Mouse (Mus musculus) MEL (cell line): ENCODE data around the gene Rgl1. TPM values are rescaled to one million over a fixed set of nuclear protein-coding genes. Genes with fewer than 3 reads are reported as not detected.

Experiments
- DNase-seq: peaks from one replicate; pipeline ENCODE4 v3.0.0; 2011; ENCODE audit warnings: low read depth, low spot score
- H3K27ac ChIP-seq: 2 replicates; pipeline ENCODE4 v1.5.1; 2012; ENCODE audit warnings: low read depth, mild to moderate bottlenecking, control low read depth, low read length, moderate library complexity; ENCODE audit not compliant: control insufficient read depth
- H3K27me3 ChIP-seq, 2 experiments: fragments of 150-350 bp in 1 of 2; sonication (generic) in 1 of 2; 2 replicates each; pipeline ENCODE4 v1.6.1; 2012; ENCODE audit warnings: low read length in 2 of 2, mild to moderate bottlenecking in 2 of 2, improper control_type of control experiment in 1 of 2, moderate library complexity in 1 of 2; ENCODE audit not compliant: insufficient read depth in 2 of 2, control insufficient read depth in 1 of 2
- H3K36me3 ChIP-seq, 2 experiments: 2 replicates each; pipeline ENCODE4 v1.6.1; 2012 to 2014; ENCODE audit warnings: low read length in 2 of 2, improper control_type of control experiment in 1 of 2, inconsistent platforms in 1 of 2, mild to moderate bottlenecking in 1 of 2; ENCODE audit not compliant: insufficient read depth in 2 of 2, control insufficient read depth in 1 of 2
- H3K4me1 ChIP-seq, 2 experiments: fragments of 150-350 bp in 1 of 2; sonication (generic) in 1 of 2; 2 replicates each; pipeline ENCODE4 v1.6.1; 2012; ENCODE audit warnings: low read length in 2 of 2, improper control_type of control experiment in 1 of 2, mild to moderate bottlenecking in 1 of 2; ENCODE audit not compliant: insufficient read depth in 2 of 2, control insufficient read depth in 1 of 2
- H3K4me3 ChIP-seq, 2 experiments: fragments of 150-350 bp in 1 of 2; sonication (generic) in 1 of 2; 2 replicates each; pipeline ENCODE4 v1.5.1; 2012; ENCODE audit warnings: low read depth in 2 of 2, low read length in 2 of 2, mild to moderate bottlenecking in 2 of 2, moderate library complexity in 2 of 2, control low read depth in 1 of 2, improper control_type of control experiment in 1 of 2; ENCODE audit not compliant: control insufficient read depth in 1 of 2, insufficient read depth in 1 of 2
- H3K79me2 ChIP-seq: 2 replicates; pipeline ENCODE4 v1.6.1; 2012; ENCODE audit warnings: mild to moderate bottlenecking, low read length, moderate library complexity; ENCODE audit not compliant: control insufficient read depth, poor library complexity, insufficient read depth
- H3K9ac ChIP-seq: 2 replicates; pipeline ENCODE4 v1.6.1; 2012; ENCODE audit warnings: low read depth, mild to moderate bottlenecking, control low read depth, low read length, moderate library complexity; ENCODE audit not compliant: control insufficient read depth, poor library complexity, severe bottlenecking
- H3K9me3 ChIP-seq: fragments of 150-350 bp; sonication (generic); replicated peaks from 2 replicates; pipeline ENCODE4 v1.6.1; 2012; ENCODE audit warnings: mild to moderate bottlenecking, low read length, improper control_type of control experiment, moderate library complexity; ENCODE audit not compliant: insufficient read depth
- CHD1 ChIP-seq: IDR thresholded peaks from 2 replicates; pipeline ENCODE4 v1.6.1; 2012; ENCODE audit warnings: low read depth, mild to moderate bottlenecking, inconsistent platforms, low read length, improper control_type of control experiment
- CTCF ChIP-seq, 3 experiments: IDR thresholded peaks in 2 of 3; conservative IDR thresholded peaks in 1 of 3; 2 replicates each; pipeline ENCODE4 v1.5.1; 2011 to 2012; ENCODE audit warnings: low read length in 3 of 3, low read depth in 2 of 3, mild to moderate bottlenecking in 2 of 3, improper control_type of control experiment in 1 of 3, inconsistent platforms in 1 of 3, mixed read lengths in 1 of 3, moderate library complexity in 1 of 3; ENCODE audit not compliant: control insufficient read depth in 1 of 3, insufficient read depth in 1 of 3, poor library complexity in 1 of 3, severe bottlenecking in 1 of 3
- E2F4 ChIP-seq: IDR thresholded peaks from 2 replicates; pipeline ENCODE4 v1.6.1; 2011; ENCODE audit warnings: low read depth, low read length, improper control_type of control experiment, borderline replicate concordance
- GATA1 ChIP-seq: IDR thresholded peaks from 2 replicates; pipeline ENCODE4 v1.6.1; 2011; ENCODE audit warnings: low read depth, low read length, improper control_type of control experiment
- KAT2A ChIP-seq: conservative IDR thresholded peaks from 2 replicates; pipeline ENCODE4 v1.6.1; 2012; ENCODE audit warnings: low read depth, low read length, improper control_type of control experiment, inconsistent platforms
- MAX ChIP-seq: IDR thresholded peaks from 2 replicates; pipeline ENCODE4 v1.6.1; 2011; ENCODE audit warnings: low read length, improper control_type of control experiment
- MYB ChIP-seq: IDR thresholded peaks from 2 replicates; pipeline ENCODE4 v1.6.1; 2011; ENCODE audit warnings: mild to moderate bottlenecking, low read depth, low read length, improper control_type of control experiment
- NELFE ChIP-seq: IDR thresholded peaks from 2 replicates; pipeline ENCODE4 v1.6.1; 2011; ENCODE audit warnings: low read depth, low read length, improper control_type of control experiment
- NRF1 ChIP-seq: IDR thresholded peaks from 2 replicates; pipeline ENCODE4 v1.6.1; 2014; ENCODE audit warnings: low read depth, mild to moderate bottlenecking, inconsistent platforms, low read length, improper control_type of control experiment, moderate library complexity; ENCODE audit not compliant: poor library complexity, insufficient read depth, severe bottlenecking
- RAD21 ChIP-seq: IDR thresholded peaks from 2 replicates; pipeline ENCODE4 v1.6.1; 2011; ENCODE audit warnings: mild to moderate bottlenecking, low read depth, low read length, improper control_type of control experiment
- TAL1 ChIP-seq: IDR thresholded peaks from 2 replicates; pipeline ENCODE4 v1.6.1; 2012; ENCODE audit warnings: mild to moderate bottlenecking, inconsistent platforms, low read length, moderate library complexity, mixed read lengths
- TCF12 ChIP-seq: IDR thresholded peaks from 2 replicates; pipeline ENCODE4 v1.6.1; 2014; ENCODE audit warnings: low read depth, mild to moderate bottlenecking, inconsistent platforms, low read length, improper control_type of control experiment, moderate library complexity
- UBTF ChIP-seq: IDR thresholded peaks from 2 replicates; pipeline ENCODE4 v1.6.1; 2012; ENCODE audit warnings: low read depth, mild to moderate bottlenecking, inconsistent platforms, low read length, improper control_type of control experiment, moderate library complexity, borderline replicate concordance; ENCODE audit not compliant: insufficient read depth
- USF1 ChIP-seq: IDR thresholded peaks from 2 replicates; pipeline ENCODE4 v1.6.1; 2014; ENCODE audit warnings: low read depth, mild to moderate bottlenecking, inconsistent platforms, low read length, improper control_type of control experiment, moderate library complexity
- ZC3H11A ChIP-seq: IDR thresholded peaks from 2 replicates; pipeline ENCODE4 v1.6.1; 2012; ENCODE audit warnings: low read depth, mild to moderate bottlenecking, inconsistent platforms, low read length, improper control_type of control experiment
- polyA plus RNA-seq, 2 experiments: library from polyadenylated mRNA; stranded (reverse) in 1 of 2; unstranded in 1 of 2; fragments of >175 nt in 1 of 2; fragments of >200 nt in 1 of 2; gene quantifications; 2 replicates each; pipeline versions ENCODE4 v1.2.1 to v1.2.4; 2012; ENCODE audit warnings: low replicate concordance in 2 of 2, low read depth in 1 of 2; ENCODE audit not compliant: insufficient read length in 2 of 2, insufficient read depth in 1 of 2, missing spikeins in 1 of 2
- total RNA-seq: library from RNA; depleted of rRNA; stranded (reverse); fragments of 300-350 nt; gene quantifications from 2 replicates; pipeline ENCODE4 v1.2.3, GENCODE M21; 2012

Gene Rgl1
- total and polyA plus RNA-seq, 3 experiments = 0.12 to 0.39 TPM; not detected in 1

GRCm38 (mm10) chr1:152640195-152640981, 125.8 kb downstream of the Rgl1 start:
- Histone ChIP-seq H3K27ac (no peak overlapping the region), H3K9ac (no peak overlapping the region), H3K4me1 (no peaks in the 10 kb centered on the region), H3K9me3 (no peaks in the 10 kb centered on the region), H3K27me3 (peaks cover 8 to 11% of the 10 kb centered on the region in 2 experiments), H3K4me3 (no peak overlapping the region), H3K36me3 (no peaks in the 10 kb centered on the region), H3K79me2 (no peaks in the 10 kb centered on the region)
- DNase-seq = no peak
- TF ChIP-seq E2F4 (no peak), ZC3H11A (no peak), RAD21 (no peak), MYB (no peak), CHD1 (no peak), MAX (no peak), CTCF (IDR thresholded peaks at IDR 0.05 in 2 of 3, conservative IDR thresholded peaks at IDR 0.05 in 1 of 3; ENCODE audit: control insufficient read depth in 1 of 3, insufficient read depth in 1 of 3, low read depth in 2 of 3, low read length in 3 of 3, poor library complexity in 1 of 3, severe bottlenecking in 1 of 3) (no peak), USF1 (no peak), UBTF (no peak), NELFE (no peak), TAL1 (no peak), NRF1 (no peak), GATA1 (no peak)

- TF ChIP-seq TCF12 (no peak), KAT2A (no peak), UBTF (no peak)
- Histone ChIP-seq H3K79me2 (no peaks in the 10 kb centered on the region), H3K4me1 (no peaks in the 10 kb centered on the region), H3K27me3 (peaks cover 6 to 11% of the 10 kb centered on the region in 2 experiments), H3K27ac (no peak overlapping the region), H3K36me3 (no peaks in the 10 kb centered on the region), H3K9ac (no peak overlapping the region), H3K9me3 (no peaks in the 10 kb centered on the region), H3K4me3 (no peak overlapping the region)
- DNase-seq = no peak
These were observed 126.8 kb downstream of the Rgl1 start for GRCm38 (mm10) chr1:152639344-152639743.
